Mouse (Mus musculus) spleen, postnatal 0 days (tissue): ENCODE results near the gene Pdzk1ip1. TPM values are rescaled to one million over a fixed set of nuclear protein-coding genes. Genes with fewer than 3 reads are reported as not detected.

Experiments used
- polyA plus RNA-seq: library from polyadenylated mRNA; unstranded; fragments of >200 nt; fragmentation: Nextera tagmentation; extraction: Ambion mirVana; gene quantifications from 2 replicates; pipeline ENCODE4 v1.2.1, GENCODE M21; 2015

The Pdzk1ip1 gene
- polyA plus RNA-seq, result 10.4 and 10.7 TPM in 2 replicates

DNA sequence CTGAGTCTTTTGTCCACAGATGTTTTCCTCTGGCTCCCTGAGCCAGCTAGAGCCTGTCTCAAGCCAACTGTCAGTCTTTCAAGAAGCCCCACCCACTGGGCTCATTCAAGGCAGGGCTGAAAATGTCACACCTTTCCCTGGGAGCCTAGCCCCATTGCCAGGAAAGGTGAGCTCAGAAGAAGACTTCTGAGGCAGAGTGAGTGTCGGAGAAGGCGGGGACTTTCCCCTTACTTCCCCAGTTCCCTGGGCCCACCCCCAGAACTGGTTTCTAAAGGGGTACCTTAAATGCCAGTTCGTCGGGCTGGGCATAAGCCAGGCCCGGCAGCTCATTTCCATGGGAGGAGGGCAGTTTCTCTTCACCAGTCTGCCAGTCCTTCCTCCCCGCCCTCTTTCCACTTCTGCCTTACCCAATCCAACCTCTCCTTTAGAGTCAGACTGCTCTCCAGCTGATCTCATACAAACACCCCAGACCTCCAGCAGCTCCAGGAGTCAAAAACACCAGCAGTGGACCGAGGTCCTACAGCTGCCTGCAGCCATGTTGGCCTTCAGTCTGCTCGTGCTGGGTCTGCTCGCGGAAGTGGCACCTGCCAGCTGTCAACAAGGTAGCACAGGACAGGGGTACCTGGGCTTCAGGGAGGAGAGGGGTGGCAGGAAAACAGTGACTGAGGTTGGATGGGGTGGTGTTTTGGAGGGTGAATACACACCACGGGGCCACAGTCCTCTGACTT, at the start of gene Pdzk1ip1:
TSS of gene Pdzk1ip1 (plus strand) at position 98 of the 728 bp plus-strand sequence.

GRCm38 (mm10) chr4:115056371-115056920, 32.1 kb upstream of the Pdzk1ip1 start, which contains the start of gene Tal1:
Tal1 (plus strand) TSS chr4:115056426.

GRCm38 (mm10) chr4:115133621-115134295, 45.2 kb downstream of the Pdzk1ip1 start, which contains the start of gene Cyp4x1:
Cyp4x1 (minus strand) TSS chr4:115134281.

Other genes with a start within 250 kb of the Pdzk1ip1 start
- gene Foxd2, start 179.8 kb upstream of the Pdzk1ip1 start, polyA plus RNA-seq, result not detected in 2 replicates
- gene Foxe3, start 162.7 kb upstream of the Pdzk1ip1 start, polyA plus RNA-seq, result not detected in 2 replicates
- 65.8 and 67.2 TPM in 2 replicates for gene Cmpk1, start 101.5 kb upstream of the Pdzk1ip1 start, polyA plus RNA-seq
- 9.9 and 11.3 TPM in 2 replicates for gene Stil, start 88.5 kb upstream of the Pdzk1ip1 start, polyA plus RNA-seq
- gene Tal1, start 32.3 kb upstream of the Pdzk1ip1 start, polyA plus RNA-seq, result 18.9 and 22.7 TPM in 2 replicates
- gene Cyp4x1, start 45.6 kb downstream of the Pdzk1ip1 start, polyA plus RNA-seq, result 0.02 and 0.07 TPM in 2 replicates
- not detected in 2 replicates for gene Cyp4a29, start 153.4 kb downstream of the Pdzk1ip1 start, polyA plus RNA-seq
- gene Cyp4a12a, start 210.3 kb downstream of the Pdzk1ip1 start, polyA plus RNA-seq, result not detected in 2 replicates